Mouse (Mus musculus): ENCODE measurements around the gene Traf1. TPM values are rescaled to one million over a fixed set of nuclear protein-coding genes. Genes with fewer than 3 reads are reported as not detected.

Gene Traf1
- polyA plus RNA-seq, 1 experiment, result 1.8 TPM

- H3ac ChIP-seq (ENCODE audit: control insufficient read depth, insufficient read length, low read depth), result no peak overlapping the region
- no peak for TF ChIP-seq MAX (IDR thresholded peaks at IDR 0.05)
- TF ChIP-seq MYOG (IDR thresholded peaks at IDR 0.05; ENCODE audit: control insufficient read depth, extremely low read depth, insufficient read length), result no peak
- TF ChIP-seq MYOD1 (IDR thresholded peaks at IDR 0.05; ENCODE audit: control insufficient read depth, insufficient read length, low read depth), result no peak
- TF ChIP-seq USF1 (IDR thresholded peaks at IDR 0.05; ENCODE audit: low read depth), result no peak
- no peak for TF ChIP-seq FOSL1 (IDR thresholded peaks at IDR 0.05; ENCODE audit: insufficient read depth, low read length, poor library complexity, severe bottlenecking)
- no peak for TF ChIP-seq CTCF (IDR thresholded peaks at IDR 0.05; ENCODE audit: control insufficient read depth, insufficient read depth, insufficient read length)
- TF ChIP-seq CEBPB (IDR thresholded peaks at IDR 0.05; ENCODE audit: low read depth), result no peak
- no peaks in the 10 kb centered on the region for H3K79me2 ChIP-seq (ENCODE audit: control insufficient read depth, insufficient read depth)
- no peak overlapping the region for H3K4me3 ChIP-seq (ENCODE audit: insufficient read depth, poor library complexity, severe bottlenecking)
- no peaks in the 10 kb centered on the region for H3K79me3 ChIP-seq (ENCODE audit: low read depth)
- no peaks in the 10 kb centered on the region for H3K27me3 ChIP-seq (ENCODE audit: control insufficient read depth, insufficient read depth, insufficient read length)
- no peaks in the 10 kb centered on the region for H3K36me3 ChIP-seq (ENCODE audit: control insufficient read depth, insufficient read depth)
Measured at GRCm38 (mm10) chr2:34948622-34949021, 12.9 kb downstream of the Traf1 start.

DNA sequence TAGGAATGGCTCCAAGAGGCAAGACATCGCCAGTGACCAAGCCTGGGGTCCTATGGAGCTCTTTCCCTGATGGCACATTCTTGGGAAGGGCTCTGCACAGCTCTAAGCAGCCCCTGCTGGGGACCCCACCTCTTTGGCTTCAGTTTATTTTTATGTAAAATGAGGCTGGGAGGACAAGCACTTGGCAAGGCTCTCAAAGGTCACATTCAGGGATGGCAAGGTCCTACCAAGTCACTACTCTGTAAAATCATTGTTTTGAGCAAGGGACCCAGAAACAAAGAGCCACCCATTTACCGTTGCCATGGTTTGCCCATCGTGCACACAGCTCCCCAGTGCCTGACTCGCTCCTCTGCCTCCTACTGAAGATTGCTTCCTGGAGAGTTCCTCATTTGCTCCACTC, 15.5 kb downstream of the Traf1 start:
- TF ChIP-seq MYOG (IDR thresholded peaks at IDR 0.05; ENCODE audit: control insufficient read depth, extremely low read depth, insufficient read length) (no peak), CTCF (IDR thresholded peaks at IDR 0.05; ENCODE audit: control insufficient read depth, insufficient read depth, insufficient read length) (no peak), FOSL1 (IDR thresholded peaks at IDR 0.05; ENCODE audit: insufficient read depth, low read length, poor library complexity, severe bottlenecking) (no peak), CEBPB (IDR thresholded peaks at IDR 0.05; ENCODE audit: low read depth) (no peak), USF1 (IDR thresholded peaks at IDR 0.05; ENCODE audit: low read depth) (no peak), MYOD1 (IDR thresholded peaks at IDR 0.05; ENCODE audit: control insufficient read depth, insufficient read length, low read depth) (no peak), MAX (IDR thresholded peaks at IDR 0.05) (no peak)

GRCm38 (mm10) chr2:34945580-34945979, 16.0 kb downstream of the Traf1 start:
- Histone ChIP-seq H3K27me3 (ENCODE audit: control insufficient read depth, insufficient read depth, insufficient read length) (peaks cover 18% of the 10 kb centered on the region), H3K79me2 (ENCODE audit: control insufficient read depth, insufficient read depth) (no peaks in the 10 kb centered on the region), H3K4me3 (ENCODE audit: insufficient read depth, poor library complexity, severe bottlenecking) (no peak overlapping the region), H3ac (ENCODE audit: control insufficient read depth, insufficient read length, low read depth) (no peak overlapping the region), H3K79me3 (ENCODE audit: low read depth) (no peaks in the 10 kb centered on the region), H3K36me3 (ENCODE audit: control insufficient read depth, insufficient read depth) (no peaks in the 10 kb centered on the region)
- TF ChIP-seq USF1 (IDR thresholded peaks at IDR 0.05; ENCODE audit: low read depth), result no peak
- TF ChIP-seq MYOG (IDR thresholded peaks at IDR 0.05; ENCODE audit: control insufficient read depth, extremely low read depth, insufficient read length), result no peak
- no peak for TF ChIP-seq MYOD1 (IDR thresholded peaks at IDR 0.05; ENCODE audit: control insufficient read depth, insufficient read length, low read depth)
- no peak for TF ChIP-seq MAX (IDR thresholded peaks at IDR 0.05)
- TF ChIP-seq FOSL1 (IDR thresholded peaks at IDR 0.05; ENCODE audit: insufficient read depth, low read length, poor library complexity, severe bottlenecking), result no peak

More for the DNA sequence above, 15.5 kb downstream of the Traf1 start:
- no peak overlapping the region for H3K4me3 ChIP-seq (ENCODE audit: insufficient read depth, poor library complexity, severe bottlenecking)
- H3K79me2 ChIP-seq (ENCODE audit: control insufficient read depth, insufficient read depth), result no peaks in the 10 kb centered on the region
- no peaks in the 10 kb centered on the region for H3K79me3 ChIP-seq (ENCODE audit: low read depth)
- no peaks in the 10 kb centered on the region for H3K36me3 ChIP-seq (ENCODE audit: control insufficient read depth, insufficient read depth)
- H3K27me3 ChIP-seq (ENCODE audit: control insufficient read depth, insufficient read depth, insufficient read length), result peaks cover 17% of the 10 kb centered on the region
- no peak overlapping the region for H3ac ChIP-seq (ENCODE audit: control insufficient read depth, insufficient read length, low read depth)

GRCm38 (mm10) chr2:34944761-34945160, 16.8 kb downstream of the Traf1 start:
- Histone ChIP-seq H3K27me3 (ENCODE audit: control insufficient read depth, insufficient read depth, insufficient read length) (peaks cover 18% of the 10 kb centered on the region), H3K36me3 (ENCODE audit: control insufficient read depth, insufficient read depth) (no peaks in the 10 kb centered on the region), H3K79me3 (ENCODE audit: low read depth) (no peaks in the 10 kb centered on the region), H3K79me2 (ENCODE audit: control insufficient read depth, insufficient read depth) (no peaks in the 10 kb centered on the region), H3ac (ENCODE audit: control insufficient read depth, insufficient read length, low read depth) (no peak overlapping the region), H3K4me3 (ENCODE audit: insufficient read depth, poor library complexity, severe bottlenecking) (no peak overlapping the region)
- TF ChIP-seq CTCF (IDR thresholded peaks at IDR 0.05; ENCODE audit: control insufficient read depth, insufficient read depth, insufficient read length) (no peak), MYOG (IDR thresholded peaks at IDR 0.05; ENCODE audit: control insufficient read depth, extremely low read depth, insufficient read length) (no peak), CEBPB (IDR thresholded peaks at IDR 0.05; ENCODE audit: low read depth) (no peak), MYOD1 (IDR thresholded peaks at IDR 0.05; ENCODE audit: control insufficient read depth, insufficient read length, low read depth) (no peak), FOSL1 (IDR thresholded peaks at IDR 0.05; ENCODE audit: insufficient read depth, low read length, poor library complexity, severe bottlenecking) (no peak)

GRCm38 (mm10) chr2:34943556-34944120, 17.9 kb downstream of the Traf1 start:
- H3K27me3 ChIP-seq (ENCODE audit: control insufficient read depth, insufficient read depth, insufficient read length), result peaks cover 18% of the 10 kb centered on the region
- H3K79me3 ChIP-seq (ENCODE audit: low read depth), result no peaks in the 10 kb centered on the region
- no peak for TF ChIP-seq MYOG (IDR thresholded peaks at IDR 0.05; ENCODE audit: control insufficient read depth, extremely low read depth, insufficient read length)
- TF ChIP-seq MYOD1 (IDR thresholded peaks at IDR 0.05; ENCODE audit: control insufficient read depth, insufficient read length, low read depth), result no peak
- no peak for TF ChIP-seq USF1 (IDR thresholded peaks at IDR 0.05; ENCODE audit: low read depth)
- no peak for TF ChIP-seq MAX (IDR thresholded peaks at IDR 0.05)
- TF ChIP-seq CTCF (IDR thresholded peaks at IDR 0.05; ENCODE audit: control insufficient read depth, insufficient read depth, insufficient read length), result no peak
- no peak for TF ChIP-seq CEBPB (IDR thresholded peaks at IDR 0.05; ENCODE audit: low read depth)
- TF ChIP-seq FOSL1 (IDR thresholded peaks at IDR 0.05; ENCODE audit: insufficient read depth, low read length, poor library complexity, severe bottlenecking), result no peak
- H3K4me3 ChIP-seq (ENCODE audit: insufficient read depth, poor library complexity, severe bottlenecking), result no peak overlapping the region
- no peaks in the 10 kb centered on the region for H3K79me2 ChIP-seq (ENCODE audit: control insufficient read depth, insufficient read depth)
- H3K36me3 ChIP-seq (ENCODE audit: control insufficient read depth, insufficient read depth), result no peaks in the 10 kb centered on the region
- H3ac ChIP-seq (ENCODE audit: control insufficient read depth, insufficient read length, low read depth), result no peak overlapping the region

All from C2C12 (cell line).